ENCODE assay signal across 19 mouse cellular contexts in the genomic region with DNA sequence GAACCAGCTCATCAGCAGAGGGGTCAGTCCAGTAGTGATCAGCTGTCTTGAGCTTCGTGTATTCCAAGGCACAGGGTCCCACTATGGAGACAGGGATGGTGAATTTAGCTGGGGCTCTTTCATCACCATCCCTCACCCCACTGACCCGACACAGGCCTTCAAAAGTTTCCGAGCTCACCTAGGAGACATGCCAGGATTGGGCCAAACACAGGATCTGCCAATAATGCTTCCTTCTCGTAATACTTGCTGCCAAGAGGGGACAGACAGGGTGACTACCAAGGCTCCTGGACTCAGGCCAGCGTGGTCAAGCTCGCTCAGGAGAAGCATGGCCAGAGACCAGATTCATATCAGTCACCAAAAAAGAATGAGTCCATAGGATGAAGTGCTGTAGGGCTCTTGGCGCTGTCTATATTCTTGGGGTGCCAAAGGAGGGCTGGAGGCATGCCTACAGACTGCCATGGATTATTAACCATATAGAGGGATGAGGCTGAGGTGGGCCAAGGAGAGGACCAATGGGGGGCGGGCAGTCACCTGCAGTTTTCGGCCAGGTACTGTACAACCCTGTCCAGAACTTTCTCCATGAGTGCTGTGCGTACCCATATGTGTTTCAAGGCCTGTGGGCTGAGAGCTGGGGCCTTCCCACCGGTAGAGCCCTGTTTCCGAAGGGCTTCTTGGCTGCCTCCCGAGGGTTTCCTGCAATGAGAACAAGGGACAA. TPM values are rescaled to one million over a fixed set of nuclear protein-coding genes. Genes with fewer than 3 reads are reported as not detected.
DNase-seq lines count a peak whose midpoint lies in the region; ATAC-seq and TF ChIP-seq lines count a peak whose summit lies in the region.
"Had no signal": no experiment of that assay in that cellular context is flagged by ENCODE, and none has a peak within 500 bp of the region (broad histone marks: within the 10 kb centered on the region; RNA-seq: fewer than 3 reads in every experiment).

No protein-coding gene starts in this region.

- no peak overlapping the region for H3K4me2 ChIP-seq in liver, embryonic 12.5 days
- no peak overlapping the region for H3K4me2 ChIP-seq in forebrain, embryonic 12.5 days
- H3K4me2 ChIP-seq: hindbrain, embryonic 15.5 days; limb, embryonic 12.5 days had no signal

- no peak overlapping the region for H3K27ac ChIP-seq in liver, adult 2 months (replicated peaks; ENCODE audit: insufficient read depth, low read depth, low read length)
- H3K27ac ChIP-seq in liver, embryonic 12.5 days, result no peak overlapping the region
- no peak overlapping the region for H3K27ac ChIP-seq in forebrain, embryonic 12.5 days
- H3K27ac ChIP-seq: hindbrain, embryonic 15.5 days; limb, embryonic 12.5 days; macrophage had no signal

- H3K4me3 ChIP-seq in liver, adult 2 months (ENCODE audit: insufficient read depth, low read depth, low read length), result no peak overlapping the region
- H3K4me3 ChIP-seq in liver, embryonic 12.5 days, result no peak overlapping the region
- no peak overlapping the region for H3K4me3 ChIP-seq in forebrain, embryonic 12.5 days (replicated peaks)
- H3K4me3 ChIP-seq: hindbrain, embryonic 15.5 days; limb, embryonic 12.5 days; myocyte had no signal

- no peak for ATAC-seq in liver, embryonic 12.5 days
- no peak for ATAC-seq in forebrain, embryonic 12.5 days (ENCODE audit: low FRiP score)
- ATAC-seq: forebrain, postnatal 0 days had no signal

- no peaks in the 10 kb centered on the region for H3K27me3 ChIP-seq in liver, adult 2 months (ENCODE audit: control insufficient read depth, insufficient read depth, low read length)
- H3K27me3 ChIP-seq in liver, embryonic 12.5 days (replicated peaks), result no peaks in the 10 kb centered on the region
- no peaks in the 10 kb centered on the region for H3K27me3 ChIP-seq in forebrain, embryonic 12.5 days
- H3K27me3 ChIP-seq: hindbrain, embryonic 15.5 days; limb, embryonic 12.5 days had no signal

- TF ChIP-seq POLR2A in liver, adult 2 months (IDR thresholded peaks at IDR 0.05; ENCODE audit: extremely low read depth, insufficient read depth, low read length), result no peak

- H3K36me3 ChIP-seq in liver, adult 2 months (ENCODE audit: control insufficient read depth, insufficient read depth, low read length), result no peaks in the 10 kb centered on the region
- H3K36me3 ChIP-seq in liver, embryonic 12.5 days, result 0 out of 2 replicates have a peak, but pooled peaks cover 7% of the 10 kb centered on the region
- peaks cover 27% of the 10 kb centered on the region for H3K36me3 ChIP-seq in forebrain, embryonic 12.5 days (replicated peaks)

- H3K9me3 ChIP-seq in liver, embryonic 12.5 days (replicated peaks), result no peaks in the 10 kb centered on the region
- no peaks in the 10 kb centered on the region for H3K9me3 ChIP-seq in forebrain, embryonic 12.5 days
- H3K9me3 ChIP-seq: G1E; hindbrain, embryonic 15.5 days; limb, embryonic 12.5 days had no signal

- no peak overlapping the region for H3K9ac ChIP-seq in liver, adult 2 months (ENCODE audit: low read depth, low read length)
- H3K9ac ChIP-seq in liver, embryonic 12.5 days, result no peak overlapping the region
- no peak overlapping the region for H3K9ac ChIP-seq in forebrain, embryonic 12.5 days
- H3K9ac ChIP-seq: forebrain, postnatal 0 days; hindbrain, embryonic 15.5 days; limb, embryonic 12.5 days had no signal

- no peak for TF ChIP-seq CTCF in liver, adult 2 months (IDR thresholded peaks at IDR 0.05; ENCODE audit: low read depth, low read length)

- peak; percentile 53 for DNase-seq in adrenal gland, postnatal 14 days
- DNase-seq in adrenal gland, postnatal 4 days (ENCODE audit: low spot score in 2 of 2), result no peak
- peak; percentile 90 for DNase-seq in liver, adult 2 months (ENCODE audit: extremely low read depth, low read depth, low spot score)
- DNase-seq in adrenal gland, postnatal 25 days, result peak; percentile 50
- DNase-seq in cerebellum, postnatal 36 days, result peak; percentile 43 to 49
- DNase-seq in frontal cortex, postnatal 25 days (ENCODE audit: low spot score in 2 of 2), result no peak
- DNase-seq: embryo, embryonic 11 days; forebrain, postnatal 0 days; kidney, adult 2 months; kidney, postnatal 4 days; lung, adult 18-20 months; right cerebral cortex, postnatal 14 days had no signal

- WGBS in liver, adult 2 months, result 62% methylated on average over 13 of the region's 13 CpGs
- WGBS in liver, embryonic 12.5 days (ENCODE audit: insufficient replicate concordance), result 79% methylated on average over 13 of the region's 13 CpGs
- 89% methylated on average over 13 of the region's 13 CpGs for WGBS in forebrain, embryonic 12.5 days

- H3K4me1 ChIP-seq in liver, adult 2 months (ENCODE audit: control insufficient read depth, insufficient read depth, low read length), result peaks cover 20% of the 10 kb centered on the region
- no peaks in the 10 kb centered on the region for H3K4me1 ChIP-seq in liver, embryonic 12.5 days
- peaks cover 12% of the 10 kb centered on the region for H3K4me1 ChIP-seq in forebrain, embryonic 12.5 days

- H3K79me2 ChIP-seq in liver, adult 2 months (ENCODE audit: control insufficient read depth, insufficient read depth, low read length), result no peaks in the 10 kb centered on the region

RNA-seq across cellular contexts. Expression of gene Sgsm2, which starts 28.7 kb away (rescaled TPM):
- 21.3 and 22.4 TPM in 2 replicates for total RNA-seq in adrenal gland, postnatal 14 days (2021)
- total RNA-seq in adrenal gland, postnatal 4 days (2021), result 10 to 100 TPM; 26.3 to 31.9 TPM
- total RNA-seq in liver, adult 2 months (2014; rRNA removed), result 1.5 and 3.3 TPM in 2 replicates
- 7.5 and 10.3 TPM in 2 replicates for polyA plus RNA-seq in liver, adult 2 months (2012; rRNA removed)
- 2.6 and 2.9 TPM in 2 replicates for polyA plus RNA-seq in liver, embryonic 12.5 days (2016; fragmentation: Nextera tagmentation; extraction: Ambion mirVana)
- 26.0 and 34.7 TPM in 2 replicates for total RNA-seq in adrenal gland, postnatal 25 days (2021)
- 12.2 and 13.7 TPM in 2 replicates for polyA plus RNA-seq in forebrain, embryonic 12.5 days (2016; fragmentation: Nextera tagmentation; extraction: Ambion mirVana)

RNA-seq across cellular contexts. Expression of gene Tsr1, which starts 29.7 kb away (rescaled TPM):
- 42.1 and 44.6 TPM in 2 replicates for total RNA-seq in adrenal gland, postnatal 14 days (2021)
- total RNA-seq in adrenal gland, postnatal 4 days (2021), result 10 to 100 TPM; 39.7 to 42.3 TPM
- total RNA-seq in liver, adult 2 months (2014; rRNA removed), result 9.0 and 10.1 TPM in 2 replicates
- polyA plus RNA-seq in liver, adult 2 months (2012; rRNA removed), result 3.8 and 4.9 TPM in 2 replicates
- polyA plus RNA-seq in liver, embryonic 12.5 days (2016; fragmentation: Nextera tagmentation; extraction: Ambion mirVana), result 45.5 and 47.1 TPM in 2 replicates
- 32.6 and 40.9 TPM in 2 replicates for total RNA-seq in adrenal gland, postnatal 25 days (2021)
- 43.0 and 43.1 TPM in 2 replicates for polyA plus RNA-seq in forebrain, embryonic 12.5 days (2016; fragmentation: Nextera tagmentation; extraction: Ambion mirVana)

RNA-seq across cellular contexts. Expression of gene Mnt, which starts 37.5 kb away (rescaled TPM):
- 22.8 and 29.9 TPM in 2 replicates for total RNA-seq in adrenal gland, postnatal 14 days (2021)
- 10 to 100 TPM; 29.0 to 35.9 TPM for total RNA-seq in adrenal gland, postnatal 4 days (2021)
- total RNA-seq in liver, adult 2 months (2014; rRNA removed), result 1.0 and 1.1 TPM in 2 replicates
- polyA plus RNA-seq in liver, adult 2 months (2012; rRNA removed), result 4.1 and 4.7 TPM in 2 replicates
- 1.9 and 2.0 TPM in 2 replicates for polyA plus RNA-seq in liver, embryonic 12.5 days (2016; fragmentation: Nextera tagmentation; extraction: Ambion mirVana)
- total RNA-seq in adrenal gland, postnatal 25 days (2021), result 35.5 and 37.7 TPM in 2 replicates
- polyA plus RNA-seq in forebrain, embryonic 12.5 days (2016; fragmentation: Nextera tagmentation; extraction: Ambion mirVana), result 7.2 and 8.1 TPM in 2 replicates

RNA-seq across cellular contexts. Expression of gene Smg6, which starts 57.4 kb away (rescaled TPM):
- 21.9 and 23.1 TPM in 2 replicates for total RNA-seq in adrenal gland, postnatal 14 days (2021)
- 10 to 100 TPM; 32.7 to 37.8 TPM for total RNA-seq in adrenal gland, postnatal 4 days (2021)
- total RNA-seq in liver, adult 2 months (2014; rRNA removed), result 12.8 and 17.2 TPM in 2 replicates
- polyA plus RNA-seq in liver, adult 2 months (2012; rRNA removed), result 16.6 and 16.8 TPM in 2 replicates
- polyA plus RNA-seq in liver, embryonic 12.5 days (2016; fragmentation: Nextera tagmentation; extraction: Ambion mirVana), result 7.7 and 7.8 TPM in 2 replicates
- total RNA-seq in adrenal gland, postnatal 25 days (2021), result 27.0 and 32.8 TPM in 2 replicates
- polyA plus RNA-seq in forebrain, embryonic 12.5 days (2016; fragmentation: Nextera tagmentation; extraction: Ambion mirVana), result 22.0 and 23.9 TPM in 2 replicates

RNA-seq across cellular contexts. Expression of gene Srr, which starts 57.5 kb away (rescaled TPM):
- total RNA-seq in adrenal gland, postnatal 14 days (2021), result 50.6 and 51.5 TPM in 2 replicates
- 10 to 100 TPM; 36.0 to 40.5 TPM for total RNA-seq in adrenal gland, postnatal 4 days (2021)
- total RNA-seq in liver, adult 2 months (2014; rRNA removed), result 31.9 and 39.3 TPM in 2 replicates
- polyA plus RNA-seq in liver, adult 2 months (2012; rRNA removed), result 24.2 and 35.3 TPM in 2 replicates
- 4.9 and 6.5 TPM in 2 replicates for polyA plus RNA-seq in liver, embryonic 12.5 days (2016; fragmentation: Nextera tagmentation; extraction: Ambion mirVana)
- 45.8 and 64.4 TPM in 2 replicates for total RNA-seq in adrenal gland, postnatal 25 days (2021)
- 27.5 and 30.8 TPM in 2 replicates for polyA plus RNA-seq in forebrain, embryonic 12.5 days (2016; fragmentation: Nextera tagmentation; extraction: Ambion mirVana)

Comparison
In these comparisons a context has a peak if more than half of its experiments do, and no peak if none do; other contexts are left out.
1. DNase-seq: peak in adrenal gland, postnatal 14 days (single experiment), liver, adult 2 months (single experiment), adrenal gland, postnatal 25 days (single experiment) and cerebellum, postnatal 36 days (2 of 2); none in adrenal gland, postnatal 4 days (0 of 2) and frontal cortex, postnatal 25 days (0 of 2).
2. RNA of gene Mnt, which starts 37.5 kb away (total RNA-seq): 35.5 to 37.7 TPM in adrenal gland, postnatal 25 days, 29.0 to 35.9 TPM in adrenal gland, postnatal 4 days and 22.8 to 29.9 TPM in adrenal gland, postnatal 14 days; 1.0 to 1.1 TPM in liver, adult 2 months; every median in the first group is over 10 times any median in the second.